Mouse (Mus musculus): ENCODE results near the gene Olfr1036. TPM values are rescaled to one million over a fixed set of nuclear protein-coding genes. Genes with fewer than 3 reads are reported as not detected.

The Olfr1036 gene
- polyA plus RNA-seq (2021; fragmentation: Nextera tagmentation), result not detected in 2 replicates
- long read RNA-seq, experiment 1, result 0 reads
- long read RNA-seq, experiment 2, result 0 reads

GRCm38 (mm10) chr2:86073692-86074091, at the start of gene Olfr1036:
TSS of gene Olfr1036 (plus strand) at chr2:86073992.

GRCm38 (mm10) chr2:86045561-86045960, 28.2 kb upstream of the Olfr1036 start, which contains the start of gene Olfr1034:
TSS of gene Olfr1034 (plus strand) at chr2:86045861.

GRCm38 (mm10) chr2:86087285-86087684, 13.5 kb downstream of the Olfr1036 start, which contains the start of gene Olfr1037:
TSS of gene Olfr1037 (minus strand) at chr2:86087385.

Other genes with a start within 250 kb of the Olfr1036 start
- gene Olfr1019, start 228.5 kb upstream of the Olfr1036 start, polyA plus RNA-seq (2021; fragmentation: Nextera tagmentation), result not detected in 2 replicates
- not detected in 2 replicates for gene Olfr1020, start 227.0 kb upstream of the Olfr1036 start, polyA plus RNA-seq (2021; fragmentation: Nextera tagmentation)
- gene Olfr1022, start 205.4 kb upstream of the Olfr1036 start, polyA plus RNA-seq (2021; fragmentation: Nextera tagmentation), result not detected in 2 replicates
- not detected in 2 replicates for gene Olfr1023, start 188.4 kb upstream of the Olfr1036 start, polyA plus RNA-seq (2021; fragmentation: Nextera tagmentation)
- not detected in 2 replicates for gene Olfr1024, start 168.9 kb upstream of the Olfr1036 start, polyA plus RNA-seq (2021; fragmentation: Nextera tagmentation)
- not detected in 2 replicates for gene Olfr1025-ps1, start 158.8 kb upstream of the Olfr1036 start, polyA plus RNA-seq (2021; fragmentation: Nextera tagmentation)
- not detected in 2 replicates for gene Olfr1026, start 152.4 kb upstream of the Olfr1036 start, polyA plus RNA-seq (2021; fragmentation: Nextera tagmentation)
- gene Olfr1028, start 123.6 kb upstream of the Olfr1036 start, polyA plus RNA-seq (2021; fragmentation: Nextera tagmentation), result not detected in 2 replicates
- gene Olfr1029, start 100.1 kb upstream of the Olfr1036 start, polyA plus RNA-seq (2021; fragmentation: Nextera tagmentation), result not detected in 2 replicates
- gene Olfr1030, start 94.7 kb upstream of the Olfr1036 start, polyA plus RNA-seq (2021; fragmentation: Nextera tagmentation), result not detected in 2 replicates
- gene Olfr1031, start 83.7 kb upstream of the Olfr1036 start, polyA plus RNA-seq (2021; fragmentation: Nextera tagmentation), result not detected in 2 replicates
- not detected in 2 replicates for gene Olfr1032, start 68.5 kb upstream of the Olfr1036 start, polyA plus RNA-seq (2021; fragmentation: Nextera tagmentation)
- not detected in 2 replicates for gene Olfr1033, start 53.4 kb upstream of the Olfr1036 start, polyA plus RNA-seq (2021; fragmentation: Nextera tagmentation)
- gene Olfr1034, start 28.1 kb upstream of the Olfr1036 start, polyA plus RNA-seq (2021; fragmentation: Nextera tagmentation), result not detected in 2 replicates
- not detected in 2 replicates for gene Olfr1037, start 13.4 kb downstream of the Olfr1036 start, polyA plus RNA-seq (2021; fragmentation: Nextera tagmentation)
- not detected in 2 replicates for gene Olfr1039, start 61.9 kb downstream of the Olfr1036 start, polyA plus RNA-seq (2021; fragmentation: Nextera tagmentation)
- gene Olfr1040, start 72.7 kb downstream of the Olfr1036 start, polyA plus RNA-seq (2021; fragmentation: Nextera tagmentation), result not detected in 2 replicates
- not detected in 2 replicates for gene Olfr1042, start 87.8 kb downstream of the Olfr1036 start, polyA plus RNA-seq (2021; fragmentation: Nextera tagmentation)
- not detected in 2 replicates for gene Olfr1043, start 93.5 kb downstream of the Olfr1036 start, polyA plus RNA-seq (2021; fragmentation: Nextera tagmentation)
- gene Olfr1044, start 103.8 kb downstream of the Olfr1036 start, polyA plus RNA-seq (2021; fragmentation: Nextera tagmentation), result not detected in 2 replicates
- gene Olfr52, start 111.7 kb downstream of the Olfr1036 start, polyA plus RNA-seq (2021; fragmentation: Nextera tagmentation), result not detected in 2 replicates
- gene Olfr1045, start 129.0 kb downstream of the Olfr1036 start, polyA plus RNA-seq (2021; fragmentation: Nextera tagmentation), result not detected in 2 replicates
- gene Olfr1046, start 145.3 kb downstream of the Olfr1036 start, polyA plus RNA-seq (2021; fragmentation: Nextera tagmentation), result not detected in 2 replicates
- not detected in 2 replicates for gene Olfr1047, start 157.4 kb downstream of the Olfr1036 start, polyA plus RNA-seq (2021; fragmentation: Nextera tagmentation)
- gene Olfr1048, start 166.3 kb downstream of the Olfr1036 start, polyA plus RNA-seq (2021; fragmentation: Nextera tagmentation), result not detected in 2 replicates
- gene Olfr1049, start 184.3 kb downstream of the Olfr1036 start, polyA plus RNA-seq (2021; fragmentation: Nextera tagmentation), result not detected in 2 replicates
- gene Olfr1051, start 205.1 kb downstream of the Olfr1036 start, polyA plus RNA-seq (2021; fragmentation: Nextera tagmentation), result not detected in 2 replicates
- gene Olfr1052, start 218.5 kb downstream of the Olfr1036 start, polyA plus RNA-seq (2021; fragmentation: Nextera tagmentation), result not detected in 2 replicates
- not detected in 2 replicates for gene Olfr1053, start 241.3 kb downstream of the Olfr1036 start, polyA plus RNA-seq (2021; fragmentation: Nextera tagmentation)

Measured in layer of hippocampus, adult 6 months (tissue).